Mouse (Mus musculus) MEL (cell line): Measurements from ENCODE around the gene Caly. TPM values are rescaled to one million over a fixed set of nuclear protein-coding genes. Genes with fewer than 3 reads are reported as not detected.

Experiments used
- DNase-seq: peaks from one replicate; pipeline ENCODE4 v3.0.0; 2011; ENCODE audit warnings: low read depth, low spot score
- H3K27ac ChIP-seq: 2 replicates; pipeline ENCODE4 v1.5.1; 2012; ENCODE audit warnings: low read depth, mild to moderate bottlenecking, control low read depth, low read length, moderate library complexity; ENCODE audit not compliant: control insufficient read depth
- H3K27me3 ChIP-seq, 2 experiments: fragments of 150-350 bp in 1 of 2; sonication (generic) in 1 of 2; 2 replicates each; pipeline ENCODE4 v1.6.1; 2012; ENCODE audit warnings: low read length in 2 of 2, mild to moderate bottlenecking in 2 of 2, improper control_type of control experiment in 1 of 2, moderate library complexity in 1 of 2; ENCODE audit not compliant: insufficient read depth in 2 of 2, control insufficient read depth in 1 of 2
- H3K36me3 ChIP-seq, 2 experiments: 2 replicates each; pipeline ENCODE4 v1.6.1; 2012 to 2014; ENCODE audit warnings: low read length in 2 of 2, improper control_type of control experiment in 1 of 2, inconsistent platforms in 1 of 2, mild to moderate bottlenecking in 1 of 2; ENCODE audit not compliant: insufficient read depth in 2 of 2, control insufficient read depth in 1 of 2
- H3K4me1 ChIP-seq, 2 experiments: fragments of 150-350 bp in 1 of 2; sonication (generic) in 1 of 2; 2 replicates each; pipeline ENCODE4 v1.6.1; 2012; ENCODE audit warnings: low read length in 2 of 2, improper control_type of control experiment in 1 of 2, mild to moderate bottlenecking in 1 of 2; ENCODE audit not compliant: insufficient read depth in 2 of 2, control insufficient read depth in 1 of 2
- H3K4me3 ChIP-seq, 2 experiments: fragments of 150-350 bp in 1 of 2; sonication (generic) in 1 of 2; 2 replicates each; pipeline ENCODE4 v1.5.1; 2012; ENCODE audit warnings: low read depth in 2 of 2, low read length in 2 of 2, mild to moderate bottlenecking in 2 of 2, moderate library complexity in 2 of 2, control low read depth in 1 of 2, improper control_type of control experiment in 1 of 2; ENCODE audit not compliant: control insufficient read depth in 1 of 2, insufficient read depth in 1 of 2
- H3K79me2 ChIP-seq: 2 replicates; pipeline ENCODE4 v1.6.1; 2012; ENCODE audit warnings: mild to moderate bottlenecking, low read length, moderate library complexity; ENCODE audit not compliant: control insufficient read depth, poor library complexity, insufficient read depth
- H3K9ac ChIP-seq: 2 replicates; pipeline ENCODE4 v1.6.1; 2012; ENCODE audit warnings: low read depth, mild to moderate bottlenecking, control low read depth, low read length, moderate library complexity; ENCODE audit not compliant: control insufficient read depth, poor library complexity, severe bottlenecking
- H3K9me3 ChIP-seq: fragments of 150-350 bp; sonication (generic); replicated peaks from 2 replicates; pipeline ENCODE4 v1.6.1; 2012; ENCODE audit warnings: mild to moderate bottlenecking, low read length, improper control_type of control experiment, moderate library complexity; ENCODE audit not compliant: insufficient read depth
- CHD2 ChIP-seq: IDR thresholded peaks from 2 replicates; pipeline ENCODE4 v1.6.1; 2011; ENCODE audit warnings: low read length, improper control_type of control experiment
- CTCF ChIP-seq, 3 experiments: IDR thresholded peaks in 2 of 3; conservative IDR thresholded peaks in 1 of 3; 2 replicates each; pipeline ENCODE4 v1.5.1; 2011 to 2012; ENCODE audit warnings: low read length in 3 of 3, low read depth in 2 of 3, mild to moderate bottlenecking in 2 of 3, improper control_type of control experiment in 1 of 3, inconsistent platforms in 1 of 3, mixed read lengths in 1 of 3, moderate library complexity in 1 of 3; ENCODE audit not compliant: control insufficient read depth in 1 of 3, insufficient read depth in 1 of 3, poor library complexity in 1 of 3, severe bottlenecking in 1 of 3
- E2F4 ChIP-seq: IDR thresholded peaks from 2 replicates; pipeline ENCODE4 v1.6.1; 2011; ENCODE audit warnings: low read depth, low read length, improper control_type of control experiment, borderline replicate concordance
- ETS1 ChIP-seq: IDR thresholded peaks from 2 replicates; pipeline ENCODE4 v1.6.1; 2012; ENCODE audit warnings: low read depth, mild to moderate bottlenecking, inconsistent platforms, low read length, improper control_type of control experiment, moderate library complexity
- GABPA ChIP-seq: IDR thresholded peaks from 2 replicates; pipeline ENCODE4 v1.6.1; 2012; ENCODE audit warnings: low read depth, mild to moderate bottlenecking, inconsistent platforms, low read length, improper control_type of control experiment, moderate library complexity
- HCFC1 ChIP-seq: IDR thresholded peaks from 2 replicates; pipeline ENCODE4 v1.6.1; 2012; ENCODE audit warnings: low read depth, mild to moderate bottlenecking, inconsistent platforms, low read length, improper control_type of control experiment, moderate library complexity
- KAT2A ChIP-seq: conservative IDR thresholded peaks from 2 replicates; pipeline ENCODE4 v1.6.1; 2012; ENCODE audit warnings: low read depth, low read length, improper control_type of control experiment, inconsistent platforms
- MAX ChIP-seq: IDR thresholded peaks from 2 replicates; pipeline ENCODE4 v1.6.1; 2011; ENCODE audit warnings: low read length, improper control_type of control experiment
- MEF2A ChIP-seq: IDR thresholded peaks from 2 replicates; pipeline ENCODE4 v1.6.1; 2014; ENCODE audit warnings: low read depth, mild to moderate bottlenecking, inconsistent platforms, low read length, improper control_type of control experiment; ENCODE audit not compliant: poor library complexity, insufficient replicate concordance, severe bottlenecking; ENCODE audit errors: extremely low read depth
- MXI1 ChIP-seq: IDR thresholded peaks from 2 replicates; pipeline ENCODE4 v1.6.1; 2011; ENCODE audit warnings: mild to moderate bottlenecking, low read depth, low read length, improper control_type of control experiment
- NRF1 ChIP-seq: IDR thresholded peaks from 2 replicates; pipeline ENCODE4 v1.6.1; 2014; ENCODE audit warnings: low read depth, mild to moderate bottlenecking, inconsistent platforms, low read length, improper control_type of control experiment, moderate library complexity; ENCODE audit not compliant: poor library complexity, insufficient read depth, severe bottlenecking
- RAD21 ChIP-seq: IDR thresholded peaks from 2 replicates; pipeline ENCODE4 v1.6.1; 2011; ENCODE audit warnings: mild to moderate bottlenecking, low read depth, low read length, improper control_type of control experiment
- RCOR1 ChIP-seq: IDR thresholded peaks from 2 replicates; pipeline ENCODE4 v1.6.1; 2012; ENCODE audit warnings: low read depth, mild to moderate bottlenecking, inconsistent platforms, low read length, improper control_type of control experiment
- UBTF ChIP-seq: IDR thresholded peaks from 2 replicates; pipeline ENCODE4 v1.6.1; 2012; ENCODE audit warnings: low read depth, mild to moderate bottlenecking, inconsistent platforms, low read length, improper control_type of control experiment, moderate library complexity, borderline replicate concordance; ENCODE audit not compliant: insufficient read depth
- USF2 ChIP-seq, 2 experiments: IDR thresholded peaks; 2 replicates each; pipeline ENCODE4 v1.6.1; 2011 to 2012; ENCODE audit warnings: improper control_type of control experiment in 2 of 2, low read length in 2 of 2, borderline replicate concordance in 1 of 2, inconsistent platforms in 1 of 2, low read depth in 1 of 2, mild to moderate bottlenecking in 1 of 2; ENCODE audit not compliant: insufficient read depth in 1 of 2
- ZMIZ1 ChIP-seq: IDR thresholded peaks from 2 replicates; pipeline ENCODE4 v1.6.1; 2012; ENCODE audit warnings: low read depth, mild to moderate bottlenecking, inconsistent platforms, low read length, improper control_type of control experiment, moderate library complexity
- ZNF384 ChIP-seq: IDR thresholded peaks from 2 replicates; pipeline ENCODE4 v1.6.1; 2012; ENCODE audit warnings: low read depth, mild to moderate bottlenecking, inconsistent platforms, low read length, improper control_type of control experiment
- polyA plus RNA-seq, 2 experiments: library from polyadenylated mRNA; stranded (reverse) in 1 of 2; unstranded in 1 of 2; fragments of >175 nt in 1 of 2; fragments of >200 nt in 1 of 2; gene quantifications; 2 replicates each; pipeline versions ENCODE4 v1.2.1 to v1.2.4; 2012; ENCODE audit warnings: low replicate concordance in 2 of 2, low read depth in 1 of 2; ENCODE audit not compliant: insufficient read length in 2 of 2, insufficient read depth in 1 of 2, missing spikeins in 1 of 2
- total RNA-seq: library from RNA; depleted of rRNA; stranded (reverse); fragments of 300-350 nt; gene quantifications from 2 replicates; pipeline ENCODE4 v1.2.3, GENCODE M21; 2012

Caly gene
- total and polyA plus RNA-seq, 3 experiments, result 0.11 TPM; not detected in 2

DNA sequence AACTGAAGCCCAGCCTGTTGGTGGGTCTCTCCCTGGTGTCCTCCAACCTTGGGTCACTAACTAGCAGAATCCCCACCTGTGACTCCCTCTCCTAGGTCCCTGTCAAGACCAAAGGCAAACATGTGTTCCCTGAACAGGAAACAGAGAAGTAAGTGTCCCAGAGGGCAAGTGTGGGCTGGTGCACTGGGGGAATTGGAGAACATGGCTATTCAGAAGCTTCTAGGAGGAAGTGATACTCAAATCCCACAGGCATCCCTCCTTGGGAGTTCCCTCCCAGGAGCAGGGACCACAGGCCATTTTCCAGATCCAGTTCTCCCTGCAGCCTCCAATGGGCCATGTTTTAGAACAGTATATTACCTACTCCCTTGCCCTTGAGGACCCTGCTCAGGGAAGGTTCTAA is 13.7 kb upstream of the Caly start:
- no peak overlapping the region for H3K4me3 ChIP-seq
- peaks cover 0 to 10% of the 10 kb centered on the region in 2 experiments; a peak in 2 of 4 replicates for H3K4me1 ChIP-seq
- DNase-seq, result no peak
- TF ChIP-seq NRF1 (no peak), RCOR1 (no peak)
- H3K79me2 ChIP-seq, result no peaks in the 10 kb centered on the region
- peaks cover 0 to 7% of the 10 kb centered on the region in 2 experiments; a peak in 2 of 4 replicates for H3K36me3 ChIP-seq
- H3K27me3 ChIP-seq, result no peaks in the 10 kb centered on the region
- no peaks in the 10 kb centered on the region for H3K9me3 ChIP-seq
- H3K27ac ChIP-seq, result no peak overlapping the region
- H3K9ac ChIP-seq, result no peak overlapping the region

DNA sequence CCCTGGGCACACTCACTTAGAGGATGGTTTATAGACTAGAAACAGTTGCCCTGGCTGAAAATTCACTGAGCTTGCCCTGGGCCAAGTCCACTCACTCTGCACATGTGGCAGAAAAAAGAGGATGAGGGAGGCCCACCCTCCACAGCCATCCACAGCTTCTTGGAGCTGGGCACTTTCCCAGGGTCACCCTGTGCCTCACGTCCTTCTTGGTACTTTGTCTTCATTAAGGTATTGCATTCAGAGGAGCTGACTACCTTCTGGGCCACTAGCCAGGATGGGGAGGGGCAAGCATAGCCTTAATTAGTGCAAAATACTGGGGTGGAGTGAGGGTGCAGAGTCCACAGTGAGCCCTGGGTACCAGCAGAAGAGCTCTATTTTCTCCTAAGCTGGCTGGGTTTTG is 13.2 kb upstream of the Caly start:
- H3K9me3 ChIP-seq, result no peaks in the 10 kb centered on the region
- H3K4me1 ChIP-seq, result peaks cover 0 to 10% of the 10 kb centered on the region in 2 experiments; a peak in 2 of 4 replicates
- no peaks in the 10 kb centered on the region for H3K27me3 ChIP-seq
- H3K9ac ChIP-seq, result no peak overlapping the region
- peaks cover 0 to 7% of the 10 kb centered on the region in 2 experiments; a peak in 2 of 4 replicates for H3K36me3 ChIP-seq
- H3K79me2 ChIP-seq, result no peaks in the 10 kb centered on the region
- DNase-seq, result no peak
- TF ChIP-seq RAD21, result no peak
- TF ChIP-seq ZMIZ1, result no peak
- no peak for TF ChIP-seq MAX
- no peak for TF ChIP-seq NRF1
- no peak overlapping the region for H3K27ac ChIP-seq
- H3K4me3 ChIP-seq, result no peak overlapping the region

- no peak overlapping the region for H3K9ac ChIP-seq
- H3K79me2 ChIP-seq, result no peaks in the 10 kb centered on the region
- H3K9me3 ChIP-seq, result no peaks in the 10 kb centered on the region
- TF ChIP-seq USF2 (IDR thresholded peaks at IDR 0.05; ENCODE audit: borderline replicate concordance in 1 of 2, insufficient read depth in 1 of 2, low read depth in 1 of 2, low read length in 2 of 2) (no peak), NRF1 (no peak)
- peaks cover 0 to 7% of the 10 kb centered on the region in 2 experiments; a peak in 2 of 4 replicates for H3K36me3 ChIP-seq
- no peak overlapping the region for H3K27ac ChIP-seq
- H3K27me3 ChIP-seq, result no peaks in the 10 kb centered on the region
- DNase-seq, result no peak
- peaks cover 0 to 10% of the 10 kb centered on the region in 2 experiments; a peak in 2 of 4 replicates for H3K4me1 ChIP-seq
- no peak overlapping the region for H3K4me3 ChIP-seq
Measured at GRCm38 (mm10) chr7:140094954-140095353, 12.6 kb upstream of the Caly start.

DNA sequence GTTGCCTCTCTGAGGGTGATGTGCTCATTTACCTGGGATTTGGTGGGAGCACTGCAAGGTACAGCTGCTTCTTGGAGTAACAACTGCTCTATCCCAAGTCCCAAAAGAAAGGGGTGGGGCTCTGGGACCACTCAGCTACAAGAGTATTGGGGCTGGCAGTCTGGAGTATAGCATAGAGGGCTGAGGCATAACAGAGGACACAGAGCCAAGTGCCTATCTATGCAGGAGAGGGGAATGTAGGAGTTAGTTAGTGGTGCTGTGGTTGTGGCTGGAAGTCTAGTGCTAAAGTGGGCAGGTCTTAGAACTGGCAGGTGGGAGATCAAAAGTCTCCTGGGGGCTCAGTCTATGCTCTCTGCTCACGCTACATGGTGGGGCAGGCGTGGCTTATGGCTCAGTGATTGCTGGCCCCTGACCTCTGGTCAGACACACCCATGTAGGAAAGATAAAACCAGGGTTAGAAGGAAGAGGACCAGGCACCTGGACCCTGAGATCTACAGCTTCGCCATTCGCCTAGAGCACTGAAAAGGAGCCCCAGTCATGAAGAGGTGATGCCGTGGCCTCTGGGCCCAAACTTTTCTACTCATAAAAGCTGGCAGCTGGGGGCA is 10.7 kb upstream of the Caly start, which contains the start of gene Prap1:
Prap1 (plus strand) TSS at position 472 of the 605 bp plus-strand sequence.
- Histone ChIP-seq H3K9ac (no peak within 1 kb of the TSS), H3K79me2 (no peaks in the 10 kb centered on the region), H3K36me3 (no peaks in the 10 kb centered on the region), H3K4me3 (no peak within 1 kb of the TSS), H3K27me3 (no peaks in the 10 kb centered on the region), H3K27ac (no peak within 1 kb of the TSS), H3K9me3 (no peaks in the 10 kb centered on the region), H3K4me1 (peaks cover 0 to under 1% of the 10 kb centered on the region in 2 experiments; a peak in 2 of 4 replicates)
- no peak for DNase-seq
- no peak for TF ChIP-seq GABPA
- TF ChIP-seq MXI1, result no peak
- no peak for TF ChIP-seq UBTF
- TF ChIP-seq MEF2A, result no peak
- TF ChIP-seq USF2 (IDR thresholded peaks at IDR 0.05; ENCODE audit: borderline replicate concordance in 1 of 2, insufficient read depth in 1 of 2, low read depth in 1 of 2, low read length in 2 of 2), result no peak
- TF ChIP-seq CTCF (IDR thresholded peaks at IDR 0.05 in 2 of 3, conservative IDR thresholded peaks at IDR 0.05 in 1 of 3; ENCODE audit: control insufficient read depth in 1 of 3, insufficient read depth in 1 of 3, low read depth in 2 of 3, low read length in 3 of 3, poor library complexity in 1 of 3, severe bottlenecking in 1 of 3), result no peak
- TF ChIP-seq KAT2A, result no peak
- TF ChIP-seq HCFC1, result no peak
- TF ChIP-seq E2F4, result no peak
- TF ChIP-seq CHD2, result no peak
- TF ChIP-seq ZNF384, result no peak
- TF ChIP-seq NRF1, result no peak
- TF ChIP-seq ETS1, result no peak
